Mouse (Mus musculus): ENCODE measurements around the gene Nfkbib. TPM values are rescaled to one million over a fixed set of nuclear protein-coding genes. Genes with fewer than 3 reads are reported as not detected.
A peak's percentile ranks its signal among the peaks of the same experiment; 100 is the strongest.

Gene Nfkbib
- polyA plus RNA-seq, 1 experiment from 2014 or later = 50.7 TPM

DNA sequence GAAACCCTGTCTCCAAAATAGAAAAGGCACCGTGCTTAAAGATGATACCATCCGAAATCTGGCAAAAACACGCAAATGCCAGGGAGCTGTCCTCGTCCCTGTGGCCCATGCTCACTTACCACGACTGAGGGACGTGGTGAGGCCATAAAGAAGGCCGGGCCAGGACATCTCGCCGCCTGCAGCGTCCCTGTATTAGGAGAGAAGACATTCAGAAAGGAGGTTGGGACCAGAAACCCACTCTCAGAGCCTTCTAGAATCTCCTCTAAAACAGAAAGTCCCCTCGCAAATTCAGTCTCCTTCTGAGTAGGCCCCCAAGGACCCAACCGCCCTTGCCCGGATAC is 26.0 kb downstream of the Nfkbib start:
- no peaks in the 10 kb centered on the region for H3K9me3 ChIP-seq
- H3K36me3 ChIP-seq = peaks cover 64% of the 10 kb centered on the region
- DNase-seq (ENCODE audit: low spot score) = no peak
- peak overlapping the region; percentile 80 for H3K4me3 ChIP-seq
- WGBS = 2% methylated on average over 13 of the region's 13 CpGs
- no peaks in the 10 kb centered on the region for H3K27me3 ChIP-seq (ENCODE audit: insufficient read depth, poor library complexity, severe bottlenecking)
- peaks cover 15% of the 10 kb centered on the region; the same call in 1 of the 2 replicates for H3K4me1 ChIP-seq
- peak overlapping the region; percentile 96 for H3K27ac ChIP-seq

DNA sequence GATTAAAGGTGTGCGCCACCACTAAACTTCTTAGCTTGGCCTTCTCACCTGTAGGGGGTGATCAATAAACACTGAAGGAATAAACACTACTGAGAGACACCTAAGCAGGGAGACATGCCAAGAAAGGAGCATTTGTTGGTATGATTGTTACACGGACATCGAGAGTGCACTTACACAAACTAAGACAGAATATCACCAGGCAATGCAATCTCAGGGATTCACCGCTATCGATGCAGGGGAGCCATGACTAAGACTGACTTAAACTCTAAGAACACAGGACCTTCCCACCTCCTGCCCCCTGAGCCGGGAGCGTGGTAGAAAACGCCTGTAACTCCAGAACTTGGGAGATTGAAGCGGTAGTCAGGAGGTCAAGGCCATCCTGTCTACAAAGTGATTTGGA is 26.4 kb downstream of the Nfkbib start:
- peaks cover 15% of the 10 kb centered on the region; the same call in 1 of the 2 replicates for H3K4me1 ChIP-seq
- no peaks in the 10 kb centered on the region for H3K9me3 ChIP-seq
- DNase-seq (ENCODE audit: low spot score) = no peak
- H3K4me3 ChIP-seq = peak overlapping the region; percentile 80
- H3K27me3 ChIP-seq (ENCODE audit: insufficient read depth, poor library complexity, severe bottlenecking) = no peaks in the 10 kb centered on the region
- H3K36me3 ChIP-seq = peaks cover 63% of the 10 kb centered on the region
- 34% methylated on average over 9 of the region's 9 CpGs for WGBS
- peak overlapping the region; percentile 96 for H3K27ac ChIP-seq

DNA sequence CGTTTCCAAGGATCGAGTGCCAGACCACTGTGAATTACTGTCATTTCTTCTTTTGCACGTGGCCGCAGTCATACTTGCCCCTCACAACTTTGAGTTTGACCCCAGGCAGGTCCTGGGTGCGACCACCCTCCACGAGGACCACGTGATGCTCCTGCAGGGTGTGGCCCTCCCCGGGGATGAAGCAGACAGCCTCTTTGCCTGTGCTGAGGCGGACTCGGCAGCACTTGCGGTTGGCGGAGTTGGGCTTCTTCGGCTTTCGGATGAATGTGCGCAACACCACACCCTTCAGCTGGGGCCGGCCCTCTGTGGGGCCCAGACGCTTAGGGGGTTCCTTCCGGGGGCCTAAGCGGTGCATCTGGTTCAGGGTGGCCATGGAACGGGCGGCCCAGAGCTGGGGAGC is 27.5 kb downstream of the Nfkbib start:
- Histone ChIP-seq H3K36me3 (peaks cover 63% of the 10 kb centered on the region), H3K4me3 (no peak overlapping the region)
- WGBS = 93% methylated on average over 21 of the region's 21 CpGs

DNA sequence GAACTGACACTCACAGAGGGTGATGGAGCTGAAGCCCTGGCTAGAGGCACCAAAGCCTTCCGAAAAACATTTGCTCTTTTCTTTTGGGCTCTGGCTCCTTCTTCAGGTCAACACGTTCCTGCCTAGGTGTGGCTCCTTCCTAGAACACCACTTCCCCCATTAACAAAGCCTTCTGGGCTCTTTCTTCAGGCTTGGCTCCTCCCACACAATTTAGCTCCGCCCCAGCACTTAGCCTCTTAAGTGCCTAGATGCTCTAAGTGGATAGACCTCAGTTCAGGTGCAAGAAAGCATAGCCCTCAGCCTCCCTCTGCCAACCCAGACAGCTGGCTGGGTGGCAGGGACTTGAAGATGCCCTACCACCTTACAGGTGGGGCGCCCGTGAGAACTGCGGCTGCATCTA is 31.6 kb downstream of the Nfkbib start:
- no peak overlapping the region for H3K4me3 ChIP-seq
- no peak overlapping the region for H3K27ac ChIP-seq
- DNase-seq (ENCODE audit: low spot score) = no peak
- 76% methylated on average over 6 of the region's 6 CpGs for WGBS
- H3K9me3 ChIP-seq = no peaks in the 10 kb centered on the region
- H3K36me3 ChIP-seq = peaks cover 67% of the 10 kb centered on the region
- H3K4me1 ChIP-seq = peaks cover 20% of the 10 kb centered on the region
- H3K27me3 ChIP-seq (ENCODE audit: insufficient read depth, poor library complexity, severe bottlenecking) = 0 out of 2 replicates have a peak, but pooled peaks cover 6% of the 10 kb centered on the region

More for the DNA sequence above, 27.5 kb downstream of the Nfkbib start:
- H3K27me3 ChIP-seq (ENCODE audit: insufficient read depth, poor library complexity, severe bottlenecking) = no peaks in the 10 kb centered on the region
- H3K9me3 ChIP-seq = no peaks in the 10 kb centered on the region
- no peak for DNase-seq (ENCODE audit: low spot score)
- H3K27ac ChIP-seq = no peak overlapping the region
- peaks cover 15% of the 10 kb centered on the region; the same call in 1 of the 2 replicates for H3K4me1 ChIP-seq

DNA sequence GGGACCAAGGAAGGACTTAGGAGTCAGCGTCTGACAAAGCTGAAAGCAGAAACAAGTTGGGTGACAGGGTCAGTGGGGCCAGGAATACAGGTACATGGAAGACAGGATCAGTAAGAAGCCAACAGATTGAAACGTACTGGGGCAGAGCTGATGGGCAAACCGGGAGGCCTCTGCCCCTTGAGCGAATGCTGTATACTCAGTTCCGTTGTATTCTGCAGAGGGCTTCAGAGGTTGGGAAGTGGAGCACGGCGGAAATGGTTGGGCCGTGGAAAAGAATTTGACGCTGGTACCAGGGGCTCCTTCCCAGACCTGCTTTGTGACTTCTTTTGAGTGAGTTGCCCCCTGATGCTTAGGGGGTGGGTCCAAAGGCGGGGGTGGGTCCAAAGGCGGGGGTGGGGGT is 34.1 kb downstream of the Nfkbib start:
- 14% methylated on average over 11 of the region's 11 CpGs for WGBS
- H3K4me1 ChIP-seq = peaks cover 16% of the 10 kb centered on the region

DNA sequence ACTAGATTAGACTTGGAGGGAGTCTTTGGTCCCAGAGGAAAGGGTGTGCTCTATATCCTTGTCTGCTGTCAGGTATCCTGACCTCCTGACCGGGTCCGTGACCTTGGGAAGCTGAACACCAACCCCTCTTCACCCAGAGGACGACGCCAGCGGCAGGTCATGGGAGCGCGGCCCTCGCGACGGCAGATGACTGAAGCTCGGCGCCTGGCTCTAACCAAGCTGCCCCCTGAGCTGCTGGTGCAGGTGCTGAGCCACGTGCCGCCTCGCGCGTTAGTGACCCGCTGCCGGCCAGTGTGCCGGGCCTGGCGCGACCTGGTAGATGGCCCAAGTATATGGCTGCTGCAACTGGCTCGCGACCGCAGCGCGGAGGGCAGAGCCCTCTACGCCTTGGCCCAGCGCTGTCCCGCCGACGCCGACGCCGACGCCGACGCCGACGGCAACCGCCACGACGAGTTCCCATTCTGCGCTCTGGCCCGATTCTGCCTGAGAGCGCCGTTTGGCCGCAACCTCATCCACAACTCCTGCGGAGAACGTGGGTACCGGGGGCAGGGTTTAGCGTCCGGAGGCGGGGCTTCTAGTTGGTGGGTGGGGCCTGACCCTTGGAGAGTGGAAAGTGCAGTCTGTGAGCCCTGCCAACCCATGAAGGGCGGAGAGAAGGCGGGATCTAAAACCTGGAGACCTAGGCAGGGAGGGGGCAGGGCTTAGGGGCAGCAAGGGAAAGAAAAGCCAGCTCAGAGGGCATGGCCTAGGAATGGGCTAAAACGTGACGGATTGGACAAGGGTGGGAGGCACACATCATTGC is 34.8 kb downstream of the Nfkbib start:
- Histone ChIP-seq H3K27me3 (ENCODE audit: insufficient read depth, poor library complexity, severe bottlenecking) (peaks cover 6% of the 10 kb centered on the region; the same call in 1 of the 2 replicates), H3K4me1 (peaks cover 16% of the 10 kb centered on the region), H3K4me3 (peak overlapping the region; percentile 66), H3K27ac (peak overlapping the region; percentile 56), H3K9me3 (no peaks in the 10 kb centered on the region), H3K36me3 (peaks cover 43% of the 10 kb centered on the region)
- peak; percentile 93 for DNase-seq (ENCODE audit: low spot score)
- WGBS = 3% methylated on average over 58 of the region's 58 CpGs

More for the DNA sequence above, 34.1 kb downstream of the Nfkbib start:
- H3K36me3 ChIP-seq = peaks cover 49% of the 10 kb centered on the region
- no peak for DNase-seq (ENCODE audit: low spot score)
- peak overlapping the region; percentile 66 for H3K4me3 ChIP-seq
- peaks cover 6% of the 10 kb centered on the region; the same call in 1 of the 2 replicates for H3K27me3 ChIP-seq (ENCODE audit: insufficient read depth, poor library complexity, severe bottlenecking)
- H3K27ac ChIP-seq = peak overlapping the region; percentile 56; the same call in 1 of the 2 replicates
- no peaks in the 10 kb centered on the region for H3K9me3 ChIP-seq

DNA sequence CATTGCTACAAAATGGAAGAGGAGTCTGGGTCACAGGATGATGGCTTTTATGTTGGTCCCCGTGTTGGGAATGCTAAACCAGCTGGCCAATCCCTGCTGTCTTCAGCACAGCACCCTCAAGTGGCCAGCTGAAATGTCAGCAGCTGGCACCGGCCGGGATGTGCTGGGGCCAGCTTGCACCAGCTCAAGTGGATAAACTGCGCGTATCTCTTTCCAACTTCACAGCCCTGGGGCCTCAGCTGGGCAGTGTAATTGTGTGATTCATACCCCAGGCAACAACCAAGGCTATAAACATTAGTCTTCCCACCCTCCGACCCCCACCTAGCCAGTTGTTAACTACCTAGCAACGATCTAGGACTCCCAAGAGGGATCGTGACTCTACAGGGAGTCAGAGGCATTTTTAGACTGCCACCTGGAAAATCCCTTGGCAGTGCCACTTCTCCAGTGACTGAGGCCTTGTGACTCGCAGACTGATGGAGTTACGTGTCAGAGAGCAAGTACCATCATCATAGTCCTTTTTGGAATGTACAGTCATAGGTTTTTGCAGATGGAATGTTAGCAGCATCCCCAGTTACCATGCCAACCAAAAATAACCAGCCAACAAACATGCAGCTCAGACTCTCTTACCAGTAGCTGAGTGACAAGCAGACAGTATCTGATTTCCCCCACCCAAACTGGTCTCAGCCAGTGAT is 39.5 kb downstream of the Nfkbib start:
- no peaks in the 10 kb centered on the region for H3K9me3 ChIP-seq
- WGBS = 57% methylated on average over 10 of the region's 10 CpGs
- peaks cover 7% of the 10 kb centered on the region for H3K4me1 ChIP-seq

DNA sequence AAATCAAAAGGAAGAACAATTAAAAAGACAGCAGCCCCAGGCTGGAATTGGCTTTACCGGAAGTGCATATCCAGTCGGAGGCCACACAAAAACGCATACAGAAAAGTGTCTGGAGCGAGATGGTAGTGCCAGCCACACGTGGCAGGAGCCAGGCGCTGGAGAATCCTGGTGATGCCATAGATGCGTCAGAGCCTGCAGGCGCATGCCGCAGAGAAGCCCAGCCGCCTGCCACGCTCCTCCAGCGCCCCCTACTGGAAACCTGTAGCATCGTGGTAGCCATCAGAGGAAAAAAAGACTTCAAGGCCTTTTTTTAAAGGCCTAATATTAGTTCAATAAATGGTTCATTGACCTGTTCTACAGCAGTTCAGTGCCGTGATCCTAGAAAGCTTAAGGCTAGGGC is 40.7 kb downstream of the Nfkbib start:
- WGBS = 7% methylated on average over 14 of the region's 14 CpGs
- no peaks in the 10 kb centered on the region for H3K9me3 ChIP-seq
- DNase-seq (ENCODE audit: low spot score) = peak; percentile 86
- H3K27me3 ChIP-seq (ENCODE audit: insufficient read depth, poor library complexity, severe bottlenecking) = no peaks in the 10 kb centered on the region; the same call in 1 of the 2 replicates
- H3K27ac ChIP-seq = no peak overlapping the region
- H3K4me1 ChIP-seq = no peaks in the 10 kb centered on the region
- H3K4me3 ChIP-seq = no peak overlapping the region
- peaks cover 24% of the 10 kb centered on the region for H3K36me3 ChIP-seq

More for the DNA sequence above, 39.5 kb downstream of the Nfkbib start:
- Histone ChIP-seq H3K36me3 (peaks cover 26% of the 10 kb centered on the region), H3K27me3 (ENCODE audit: insufficient read depth, poor library complexity, severe bottlenecking) (peaks cover 6% of the 10 kb centered on the region; the same call in 1 of the 2 replicates), H3K27ac (no peak overlapping the region), H3K4me3 (no peak overlapping the region)
- DNase-seq (ENCODE audit: low spot score) = no peak

DNA sequence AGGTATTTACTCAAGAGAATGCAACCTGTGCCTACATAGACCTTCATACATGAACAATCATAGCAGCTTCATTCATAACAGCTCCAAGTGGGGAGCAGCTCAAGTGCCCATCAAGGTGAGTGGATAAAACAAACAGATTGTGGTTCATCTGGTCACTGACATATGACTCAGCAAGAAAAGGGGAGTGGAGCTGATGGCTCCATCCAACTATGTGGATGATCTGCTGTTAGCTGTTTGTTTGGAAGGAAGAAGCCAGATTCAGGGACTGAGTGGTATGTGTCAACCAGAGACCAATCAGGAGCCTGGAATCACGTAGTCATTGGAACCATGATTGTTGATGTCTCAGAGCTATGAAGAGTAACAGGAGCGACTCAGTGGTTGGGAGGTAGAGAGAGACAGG is 42.7 kb downstream of the Nfkbib start:
- Histone ChIP-seq H3K4me1 (no peaks in the 10 kb centered on the region), H3K27me3 (ENCODE audit: insufficient read depth, poor library complexity, severe bottlenecking) (no peaks in the 10 kb centered on the region; the same call in 1 of the 2 replicates)
- 90% methylated on average over 2 of the region's 2 CpGs for WGBS

DNA sequence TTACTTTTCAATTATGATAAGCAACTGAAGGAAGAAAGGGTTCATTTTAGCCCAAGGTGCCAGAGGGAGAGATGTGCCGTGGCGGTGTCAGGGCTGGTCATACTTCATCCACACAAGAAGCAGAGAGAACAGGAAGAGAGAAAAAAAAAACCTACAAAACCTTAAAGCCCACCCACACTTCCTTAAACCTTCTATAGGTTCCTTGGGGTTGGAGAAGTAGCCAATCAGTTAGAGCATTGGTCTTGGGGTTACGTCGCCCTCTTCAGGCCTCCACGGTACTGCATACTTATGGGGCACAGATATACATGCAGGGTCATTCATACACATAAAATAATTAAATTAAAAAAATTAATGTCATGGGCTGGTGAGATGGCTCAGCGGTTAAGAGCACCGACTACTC is 45.2 kb downstream of the Nfkbib start:
- Histone ChIP-seq H3K4me3 (no peak overlapping the region), H3K9me3 (no peaks in the 10 kb centered on the region), H3K27me3 (ENCODE audit: insufficient read depth, poor library complexity, severe bottlenecking) (no peaks in the 10 kb centered on the region), H3K27ac (no peak overlapping the region), H3K4me1 (peaks cover 9% of the 10 kb centered on the region), H3K36me3 (peaks cover 13% of the 10 kb centered on the region)
- no peak for DNase-seq (ENCODE audit: low spot score)
- 89% methylated on average over 7 of the region's 7 CpGs for WGBS

More for the DNA sequence above, 42.7 kb downstream of the Nfkbib start:
- no peaks in the 10 kb centered on the region for H3K9me3 ChIP-seq
- DNase-seq (ENCODE audit: low spot score) = no peak
- peaks cover 14% of the 10 kb centered on the region for H3K36me3 ChIP-seq
- H3K27ac ChIP-seq = no peak overlapping the region
- no peak overlapping the region for H3K4me3 ChIP-seq

DNA sequence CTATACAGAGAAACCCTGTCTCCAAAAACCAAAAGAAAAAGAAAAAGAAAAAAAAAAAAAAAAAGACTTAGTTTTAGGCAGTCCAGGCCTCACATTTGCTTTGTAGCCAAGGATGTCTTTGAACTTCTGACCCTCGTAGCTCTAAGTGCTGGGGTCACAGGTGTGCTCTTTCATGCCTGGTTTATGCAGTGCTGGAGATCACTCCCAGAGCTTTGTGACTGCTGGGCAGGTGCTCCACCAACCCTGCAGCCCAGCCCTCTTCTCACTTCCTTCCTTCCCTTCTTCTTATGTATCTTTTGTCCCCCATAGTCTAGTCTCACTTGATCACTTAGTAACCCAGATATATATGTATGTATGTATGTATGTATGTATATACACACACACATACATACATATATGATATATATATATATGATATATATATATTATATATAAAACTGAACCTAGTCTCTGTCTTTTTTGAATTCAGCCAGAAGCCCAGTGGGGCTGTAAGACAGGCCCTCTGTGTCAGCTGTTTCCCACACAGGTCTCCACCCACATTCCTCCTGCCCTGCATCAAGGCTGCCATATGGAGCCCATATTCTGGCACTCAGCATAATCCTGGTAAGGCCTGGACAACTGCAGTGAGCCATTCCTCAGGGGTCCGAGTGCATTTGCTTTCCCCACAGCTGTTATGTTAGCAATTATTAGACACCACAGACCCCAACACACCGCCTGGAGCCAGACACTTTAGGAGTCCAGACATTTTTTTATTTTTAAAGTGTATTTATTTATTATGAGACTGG is 46.4 kb downstream of the Nfkbib start:
- Histone ChIP-seq H3K36me3 (peaks cover 13% of the 10 kb centered on the region), H3K27ac (no peak overlapping the region), H3K4me3 (no peak overlapping the region), H3K9me3 (no peaks in the 10 kb centered on the region), H3K4me1 (peaks cover 13% of the 10 kb centered on the region), H3K27me3 (ENCODE audit: insufficient read depth, poor library complexity, severe bottlenecking) (no peaks in the 10 kb centered on the region)
- 74% methylated on average over 3 of the region's 3 CpGs for WGBS
- DNase-seq (ENCODE audit: low spot score) = no peak

DNA sequence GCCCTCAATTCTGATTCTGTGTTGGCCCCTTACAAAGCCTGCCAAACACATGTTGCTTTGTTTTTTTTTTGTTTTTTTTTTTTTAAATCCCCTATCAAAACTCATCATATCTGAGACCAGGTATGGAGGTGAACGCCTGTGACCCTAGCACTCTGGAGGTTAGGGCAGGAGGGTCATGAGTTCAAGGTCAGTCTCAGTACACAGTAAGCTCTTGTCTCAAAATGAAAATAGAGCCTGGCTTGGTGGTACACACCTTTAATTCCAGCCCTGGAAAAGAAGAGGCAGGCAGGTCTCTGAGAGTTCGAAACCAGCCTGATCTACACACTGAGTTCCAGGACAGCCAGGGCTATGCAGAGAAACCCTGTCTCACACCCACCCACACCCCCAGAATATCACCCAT is 47.7 kb downstream of the Nfkbib start:
- no peak for DNase-seq (ENCODE audit: low spot score)
- H3K27me3 ChIP-seq (ENCODE audit: insufficient read depth, poor library complexity, severe bottlenecking) = no peaks in the 10 kb centered on the region
- H3K9me3 ChIP-seq = no peaks in the 10 kb centered on the region
- WGBS = 75% methylated on average over 2 of the region's 2 CpGs
- no peak overlapping the region for H3K4me3 ChIP-seq
- no peak overlapping the region for H3K27ac ChIP-seq
- H3K4me1 ChIP-seq = peaks cover 19% of the 10 kb centered on the region
- peaks cover 7% of the 10 kb centered on the region for H3K36me3 ChIP-seq

Data from heart, embryonic 10.5 days (tissue).